Mouse (Mus musculus): Measurements from ENCODE around the gene Adpgk. TPM values are rescaled to one million over a fixed set of nuclear protein-coding genes. Genes with fewer than 3 reads are reported as not detected.
"Not testable (repeated sequence)": the region's sequence is repeated elsewhere in the genome, so short reads cannot be mapped to it uniquely, and the experiment has no call there.

Adpgk gene
- total and polyA plus RNA-seq, 2 experiments from 2014 or later = 19.5 to 26.7 TPM

DNA sequence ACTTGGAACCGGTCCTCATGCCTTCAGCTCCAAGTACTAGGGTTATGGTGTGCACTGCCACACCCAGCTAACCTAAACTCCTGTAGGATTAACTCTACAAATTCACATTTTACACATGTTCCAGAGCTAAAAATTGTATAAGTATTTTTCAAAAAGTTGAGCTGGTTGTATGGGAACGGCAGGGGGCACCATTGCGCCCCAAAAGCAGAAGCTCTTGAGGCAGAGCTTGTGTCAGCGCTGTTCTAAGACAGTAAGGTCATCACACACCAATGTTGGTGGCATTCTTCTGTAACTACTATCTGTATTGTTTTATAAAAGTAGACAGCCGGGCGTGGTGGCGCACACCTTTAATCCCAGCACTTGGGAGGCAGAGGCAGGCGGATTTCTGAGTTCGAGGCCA is 48.6 kb downstream of the Adpgk start:
- Histone ChIP-seq H3K27me3 (ENCODE audit: insufficient read depth, low read length) (no peaks in the 10 kb centered on the region), H3K4me1 (ENCODE audit: insufficient read depth, low read length) (no peaks in the 10 kb centered on the region), H3K4me3 (ENCODE audit: low read depth, low read length) (no peak overlapping the region), H3K27ac (ENCODE audit: low read depth, low read length) (no peak overlapping the region), H3K4me2 (ENCODE audit: low read depth, low read length, poor library complexity, severe bottlenecking) (no peak overlapping the region), H3K9ac (replicated peaks; ENCODE audit: low read length, poor library complexity, severe bottlenecking) (no peak overlapping the region), H3K9me3 (ENCODE audit: low read length) (no peaks in the 10 kb centered on the region), H3K36me3 (ENCODE audit: insufficient read depth, low read length) (peaks cover 16% of the 10 kb centered on the region)
- DNase-seq (ENCODE audit: low spot score) (no peak), ATAC-seq (ENCODE audit: low FRiP score) (no peak)
- TF ChIP-seq CTCF (IDR thresholded peaks at IDR 0.05) = peak; percentile 51
- WGBS = 89% methylated on average over 9 of the region's 9 CpGs

DNA sequence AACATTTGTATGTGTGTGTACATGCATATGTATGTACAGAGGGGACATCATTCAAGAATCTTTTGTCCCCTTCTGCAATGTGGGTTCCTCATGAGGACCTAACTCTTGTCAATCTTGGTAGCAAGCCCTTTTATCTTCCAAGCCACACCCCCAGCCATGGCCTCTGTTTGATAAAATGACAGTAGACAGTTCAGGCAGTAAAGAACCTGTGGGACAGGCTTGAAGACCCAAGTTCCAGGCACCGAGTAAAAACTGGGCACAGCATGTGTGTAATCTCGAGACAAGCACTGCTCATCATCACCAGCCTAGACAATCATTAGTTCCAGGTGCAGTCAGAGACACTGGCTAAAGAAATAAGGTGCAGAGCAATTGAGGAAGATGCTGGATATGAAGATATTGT is 54.8 kb downstream of the Adpgk start:
- no peak for DNase-seq (ENCODE audit: low spot score)
- ATAC-seq (ENCODE audit: low FRiP score) = no peak
- Histone ChIP-seq H3K27me3 (ENCODE audit: insufficient read depth, low read length) (no peaks in the 10 kb centered on the region), H3K9ac (replicated peaks; ENCODE audit: low read length, poor library complexity, severe bottlenecking) (no peak overlapping the region), H3K4me1 (ENCODE audit: insufficient read depth, low read length) (no peaks in the 10 kb centered on the region), H3K27ac (ENCODE audit: low read depth, low read length) (no peak overlapping the region), H3K4me3 (ENCODE audit: low read depth, low read length) (no peak overlapping the region), H3K9me3 (ENCODE audit: low read length) (no peaks in the 10 kb centered on the region), H3K4me2 (ENCODE audit: low read depth, low read length, poor library complexity, severe bottlenecking) (no peak overlapping the region), H3K36me3 (ENCODE audit: insufficient read depth, low read length) (0 out of 2 replicates have a peak, but pooled peaks cover 5% of the 10 kb centered on the region)
- 83% methylated on average over 2 of the region's 2 CpGs for WGBS
- TF ChIP-seq CTCF (IDR thresholded peaks at IDR 0.05) = no peak

DNA sequence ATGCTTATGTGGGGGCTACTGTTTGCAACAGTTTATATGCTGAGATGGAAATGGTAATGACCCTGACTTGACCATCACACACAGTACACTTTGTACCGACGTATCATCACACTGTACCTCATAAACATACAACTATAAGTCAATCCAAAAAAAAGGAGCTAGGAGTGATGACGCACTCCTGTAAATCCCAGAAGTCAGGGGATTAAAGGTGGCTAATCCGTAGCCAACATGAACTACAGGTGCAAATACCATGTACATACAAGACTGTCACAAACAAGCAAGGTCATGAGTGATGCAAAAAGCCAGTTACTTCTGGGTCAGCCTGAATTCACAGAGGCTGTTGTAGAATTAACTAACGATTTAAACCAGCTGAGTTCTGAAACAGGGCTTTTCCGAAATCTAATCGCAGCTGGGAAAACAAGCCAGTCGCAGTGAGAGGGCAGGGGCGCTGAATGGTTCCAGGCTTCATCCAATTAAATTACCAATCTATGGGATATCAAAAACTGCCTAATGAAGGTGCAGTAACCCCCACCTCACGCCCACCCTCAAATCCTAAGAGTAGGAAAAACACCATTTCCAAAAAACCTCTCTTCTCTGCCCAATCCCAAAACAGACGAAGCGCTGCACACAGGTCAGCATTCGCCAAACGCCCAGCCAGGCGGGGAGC is 61.4 kb downstream of the Adpgk start:
- Histone ChIP-seq H3K4me1 (ENCODE audit: insufficient read depth, low read length) (0 out of 2 replicates have a peak, but pooled peaks cover 2% of the 10 kb centered on the region), H3K27me3 (ENCODE audit: insufficient read depth, low read length) (no peaks in the 10 kb centered on the region), H3K36me3 (ENCODE audit: insufficient read depth, low read length) (no peaks in the 10 kb centered on the region), H3K9me3 (ENCODE audit: low read length) (no peaks in the 10 kb centered on the region), H3K9ac (replicated peaks; ENCODE audit: low read length, poor library complexity, severe bottlenecking) (peak overlapping the region; percentile 86), H3K4me3 (ENCODE audit: low read depth, low read length) (peak overlapping the region; percentile 95), H3K27ac (ENCODE audit: low read depth, low read length) (peak overlapping the region; percentile 87), H3K4me2 (ENCODE audit: low read depth, low read length, poor library complexity, severe bottlenecking) (peak overlapping the region; percentile 65)
- DNase-seq (ENCODE audit: low spot score) (peak; percentile 1), ATAC-seq (ENCODE audit: low FRiP score) (no peak)
- TF ChIP-seq CTCF (IDR thresholded peaks at IDR 0.05) = no peak
- 6% methylated on average over 15 of the region's 15 CpGs for WGBS

- H3K36me3 ChIP-seq (ENCODE audit: insufficient read depth, low read length) = no peaks in the 10 kb centered on the region
- ATAC-seq (ENCODE audit: low FRiP score) = peak; percentile 86
- 0 out of 2 replicates have a peak, but pooled peaks cover 2% of the 10 kb centered on the region for H3K4me1 ChIP-seq (ENCODE audit: insufficient read depth, low read length)
- 2% methylated on average over 29 of the region's 32 CpGs for WGBS
- peak within 1 kb of the TSS; percentile 87 for H3K27ac ChIP-seq (ENCODE audit: low read depth, low read length)
- DNase-seq (ENCODE audit: low spot score) = peak; percentile 88
- H3K27me3 ChIP-seq (ENCODE audit: insufficient read depth, low read length) = no peaks in the 10 kb centered on the region
- peak within 1 kb of the TSS; percentile 95 for H3K4me3 ChIP-seq (ENCODE audit: low read depth, low read length)
- peak within 1 kb of the TSS; percentile 65 for H3K4me2 ChIP-seq (ENCODE audit: low read depth, low read length, poor library complexity, severe bottlenecking)
- H3K9ac ChIP-seq (replicated peaks; ENCODE audit: low read length, poor library complexity, severe bottlenecking) = peak within 1 kb of the TSS; percentile 86
- TF ChIP-seq CTCF (IDR thresholded peaks at IDR 0.05) = no peak
- H3K9me3 ChIP-seq (ENCODE audit: low read length) = no peaks in the 10 kb centered on the region
Measured at GRCm38 (mm10) chr9:59353253-59353639, 61.9 kb downstream of the Adpgk start, which contains the start of gene Bbs4. Bbs4 (minus strand) TSS chr9:59353508.

- 69% methylated on average over 1 of the region's 1 CpGs for WGBS
- H3K9me3 ChIP-seq (ENCODE audit: low read length); H3K9ac ChIP-seq (replicated peaks; ENCODE audit: low read length, poor library complexity, severe bottlenecking); ATAC-seq (ENCODE audit: low FRiP score); H3K36me3 ChIP-seq (ENCODE audit: insufficient read depth, low read length); H3K4me1 ChIP-seq (ENCODE audit: insufficient read depth, low read length); H3K4me3 ChIP-seq (ENCODE audit: low read depth, low read length); H3K27ac ChIP-seq (ENCODE audit: low read depth, low read length); H3K27me3 ChIP-seq (ENCODE audit: insufficient read depth, low read length); H3K4me2 ChIP-seq (ENCODE audit: low read depth, low read length, poor library complexity, severe bottlenecking): not testable (repeated sequence)
- DNase-seq (ENCODE audit: low spot score) = peak; percentile 6
- peak; percentile 49 for TF ChIP-seq CTCF (IDR thresholded peaks at IDR 0.05)
Measured at GRCm38 (mm10) chr9:59358041-59358440, 66.7 kb downstream of the Adpgk start.

GRCm38 (mm10) chr9:59360487-59360886 is 69.1 kb downstream of the Adpgk start:
- WGBS = no CpG with 5 or more reads among the region's 3 CpGs
- not testable (repeated sequence) for H3K36me3 ChIP-seq (ENCODE audit: insufficient read depth, low read length); DNase-seq (ENCODE audit: low spot score); H3K27ac ChIP-seq (ENCODE audit: low read depth, low read length); H3K27me3 ChIP-seq (ENCODE audit: insufficient read depth, low read length); ATAC-seq (ENCODE audit: low FRiP score); H3K9me3 ChIP-seq (ENCODE audit: low read length); H3K9ac ChIP-seq (replicated peaks; ENCODE audit: low read length, poor library complexity, severe bottlenecking); H3K4me2 ChIP-seq (ENCODE audit: low read depth, low read length, poor library complexity, severe bottlenecking); H3K4me1 ChIP-seq (ENCODE audit: insufficient read depth, low read length); H3K4me3 ChIP-seq (ENCODE audit: low read depth, low read length)

Data from midbrain, postnatal 0 days (tissue).